Mouse (Mus musculus) layer of hippocampus, postnatal 10 days (tissue): ENCODE measurements at regions not wholly inside any gene's neighbourhood (a gene's known extent, or its start where the extent isn't known, plus 50 kb on each side); places are given as distances from the start of the nearest gene placed in this dataset.

Experiments
- DNase-seq, 2 experiments: peaks; one replicate each; pipeline ENCODE4 v3.0.0; 2021; ENCODE audit warnings: low spot score in 2 of 2

DNA sequence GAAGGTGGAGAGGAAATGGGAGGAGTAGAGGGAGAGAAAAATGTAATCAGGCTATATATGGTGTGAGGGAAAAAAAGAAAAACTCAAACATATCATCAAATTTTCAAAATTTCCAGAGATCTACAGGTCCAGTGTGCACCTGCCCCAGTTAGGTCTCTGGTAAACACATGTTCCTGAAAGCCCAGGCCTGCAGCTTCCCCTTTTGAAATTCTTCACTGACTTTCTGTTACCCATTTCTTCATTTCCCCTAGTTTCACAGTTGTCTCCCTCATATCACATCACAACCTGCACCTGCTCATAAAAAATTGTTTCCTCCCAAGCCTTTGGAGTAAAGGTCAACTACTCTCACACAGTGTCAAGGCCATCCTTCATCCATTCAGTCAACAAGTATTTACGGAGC is 236.9 kb upstream of the Ldb2 start:
- DNase-seq: no peak

DNA sequence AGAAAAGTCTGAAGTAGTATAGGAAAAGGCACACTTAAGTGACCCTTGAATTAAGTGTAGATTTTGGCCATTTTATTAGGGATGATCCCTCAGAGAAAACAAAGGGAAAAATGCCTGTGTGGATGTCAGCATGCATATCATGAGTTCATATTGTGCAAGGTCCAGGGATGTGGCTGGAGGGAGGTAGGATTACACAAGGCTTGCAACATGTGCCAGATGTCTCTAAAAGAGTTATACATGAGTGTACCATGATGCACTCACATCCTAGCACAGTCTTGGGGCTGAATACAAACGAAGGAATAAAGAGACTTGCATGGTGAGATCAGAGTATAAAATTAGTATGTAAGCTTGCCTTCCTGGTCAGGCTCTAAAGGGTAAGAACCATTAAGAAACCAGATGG is 233.7 kb upstream of the Ldb2 start:
- no peak for DNase-seq

DNA sequence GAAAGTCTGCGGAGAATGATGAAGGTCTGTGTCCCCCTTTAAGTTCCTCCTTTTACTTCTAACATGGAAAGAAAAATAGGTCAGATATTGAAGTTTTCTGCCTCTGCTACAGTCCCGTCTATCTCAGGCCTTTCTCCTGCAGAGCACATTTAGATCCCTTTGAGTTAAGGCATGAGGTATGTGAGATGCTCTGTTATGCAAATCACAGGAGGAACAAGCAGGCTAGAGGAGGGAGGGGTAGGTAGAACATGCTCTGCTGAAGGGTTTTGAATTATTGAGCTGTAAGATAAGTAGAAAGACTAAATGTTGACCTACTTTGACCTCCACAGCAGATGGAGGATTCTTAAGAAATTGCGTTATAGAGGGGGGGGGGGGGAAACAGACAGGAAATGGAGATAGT is 228.4 kb upstream of the Ldb2 start:
- DNase-seq: no peak

DNA sequence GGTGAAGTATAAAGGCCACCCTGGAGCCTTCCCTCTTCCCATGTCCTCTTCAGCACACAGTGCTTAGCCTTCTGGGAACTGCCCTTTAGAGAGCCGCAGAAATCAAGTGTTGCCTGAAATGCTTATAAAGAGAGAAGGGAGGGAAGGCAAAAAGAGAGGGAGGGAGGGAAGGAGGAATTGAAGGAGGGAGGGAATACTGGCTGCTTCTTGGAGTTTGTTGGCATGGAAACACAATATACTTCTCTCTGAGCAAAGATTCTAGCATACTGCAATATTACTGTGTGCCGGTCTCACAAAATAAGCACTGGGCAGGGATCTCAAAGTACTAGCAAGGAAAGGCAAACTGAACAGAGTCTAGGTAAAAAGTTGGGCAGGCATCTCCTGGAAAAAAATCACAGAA is 225.9 kb upstream of the Ldb2 start:
- no peak for DNase-seq

DNA sequence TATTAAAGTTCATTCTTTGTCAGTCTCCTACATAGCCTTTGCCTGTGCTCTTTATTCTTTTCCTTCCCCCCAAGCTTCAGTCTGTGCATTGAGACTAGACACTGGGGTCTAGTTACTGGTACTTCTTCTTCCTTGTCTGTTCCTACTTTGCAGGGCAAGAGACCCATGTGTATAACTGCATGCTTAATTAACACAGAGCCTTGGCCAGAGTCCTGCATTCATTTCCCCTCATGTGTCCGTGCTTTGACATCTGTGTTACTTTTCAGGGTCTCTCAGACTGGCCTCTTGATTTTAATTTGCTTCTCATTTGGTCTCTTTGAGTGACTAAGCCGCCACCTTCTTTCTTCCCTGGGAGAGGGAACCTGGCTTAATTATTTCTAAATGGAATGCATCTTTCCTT is 208.4 kb upstream of the Ldb2 start:
- no peak for DNase-seq

DNA sequence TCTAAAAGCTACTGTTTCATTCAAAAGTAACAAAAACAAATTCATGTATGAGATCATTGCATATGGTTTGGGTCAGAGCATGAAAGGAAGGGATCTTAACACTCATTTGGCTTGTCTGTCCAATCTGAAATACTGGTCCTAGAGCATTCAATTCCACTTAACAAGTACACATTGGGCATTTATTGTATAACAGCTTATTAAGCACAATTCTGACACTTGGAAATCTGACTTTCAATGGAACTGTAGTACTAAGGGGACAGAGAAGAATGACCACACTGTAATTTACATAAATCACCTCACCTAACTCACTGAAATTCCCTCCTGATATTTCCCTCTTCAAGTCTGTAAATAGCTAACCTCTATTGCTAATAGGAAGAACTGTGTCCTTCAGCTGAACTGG is 201.5 kb upstream of the Ldb2 start:
- DNase-seq: no peak

DNA sequence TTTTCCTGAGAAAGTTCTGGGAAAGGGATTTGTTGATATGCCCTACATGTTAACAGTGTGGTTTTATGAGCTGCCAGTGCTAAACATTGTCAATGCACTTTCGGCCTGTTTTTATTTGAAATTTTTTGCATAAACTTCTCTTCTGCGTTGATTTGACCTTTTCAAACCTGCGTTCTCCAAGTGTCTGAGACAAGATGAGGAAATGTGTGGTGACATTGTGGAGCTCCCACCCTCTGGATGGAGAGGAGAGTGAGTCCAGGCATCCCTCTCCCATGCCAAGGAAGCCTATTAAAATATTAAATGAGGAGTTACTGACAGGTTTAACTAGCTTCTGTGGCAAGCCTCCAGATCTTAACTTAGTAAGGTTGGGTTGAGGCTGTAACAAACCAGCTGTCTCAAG is 199.6 kb upstream of the Ldb2 start:
- DNase-seq: no peak

DNA sequence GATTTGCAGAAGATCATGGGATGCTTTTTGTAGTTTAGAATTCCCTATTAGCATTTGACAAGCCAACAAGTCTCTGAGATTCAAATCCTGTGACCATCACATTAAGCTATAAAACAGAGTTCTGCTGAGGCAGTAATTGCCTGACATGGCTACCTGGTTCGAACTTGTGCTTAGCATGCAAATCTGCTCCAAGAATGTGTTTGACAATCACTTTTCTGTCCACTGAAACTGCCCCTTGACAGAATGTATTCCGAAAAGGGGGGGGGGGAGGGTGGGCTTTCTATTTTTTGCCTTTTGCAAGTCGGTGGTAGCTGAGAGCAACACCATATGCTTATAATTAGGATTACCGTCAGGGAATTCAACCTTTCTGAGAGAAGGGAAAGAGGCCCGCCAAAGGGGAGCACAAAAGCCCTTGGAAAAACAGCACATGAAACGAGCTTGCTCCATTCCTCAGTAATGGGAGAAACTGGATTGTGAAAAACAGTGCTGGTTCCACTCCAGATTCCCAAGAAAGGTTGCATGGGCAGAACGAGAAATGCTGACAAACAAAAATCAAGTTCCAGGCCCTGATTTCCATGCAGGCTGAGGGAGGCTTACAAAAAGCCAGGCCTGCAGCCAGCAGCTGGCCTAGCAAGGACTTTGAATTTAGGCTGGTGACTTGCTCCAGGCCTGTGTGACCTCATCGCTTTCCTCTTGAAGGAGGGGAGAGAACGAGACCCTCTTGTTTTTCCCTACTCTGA is 176.1 kb upstream of the Ldb2 start:
- peak; percentile 22 to 39 for DNase-seq

DNA sequence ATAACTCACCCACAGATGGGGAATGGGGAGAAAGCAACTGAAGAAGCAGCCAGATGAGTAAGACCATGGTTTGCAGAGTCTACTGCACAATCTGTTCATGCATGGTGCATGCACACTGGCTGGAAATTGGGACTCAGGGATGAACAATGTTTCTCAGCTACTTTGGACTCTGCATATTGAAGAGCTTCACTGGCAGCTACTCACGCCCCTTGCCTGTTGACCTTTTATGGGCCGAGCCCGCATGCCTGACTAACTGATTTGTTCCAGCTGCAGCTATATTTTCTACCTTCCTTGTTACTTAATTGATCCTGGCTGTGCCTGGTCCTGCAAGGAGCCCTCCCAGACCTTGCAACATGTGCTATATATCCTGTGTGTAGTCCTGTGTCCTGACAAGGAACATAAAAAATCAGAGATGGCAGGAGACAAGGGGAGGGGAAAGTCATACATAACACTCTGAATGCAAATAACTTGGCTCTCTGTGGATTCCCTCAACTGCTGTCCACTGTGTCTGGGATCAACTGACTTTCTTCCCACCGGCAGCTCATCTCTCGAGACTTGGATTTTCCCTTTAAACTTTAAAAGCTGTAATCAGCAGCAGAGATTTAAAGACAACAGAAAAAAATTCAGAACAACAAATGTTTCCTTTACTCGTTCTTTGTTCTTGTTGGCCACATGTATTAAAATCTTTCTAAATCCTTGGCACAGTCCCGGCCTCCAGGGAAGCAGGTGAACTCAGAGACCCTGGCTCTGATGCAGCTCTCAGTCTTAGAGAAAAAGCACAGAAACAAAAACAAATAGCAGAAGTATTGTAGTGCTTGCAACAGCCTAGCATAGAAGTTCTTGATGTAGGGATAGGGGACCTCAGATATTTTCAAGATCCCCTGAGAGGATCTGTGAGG is 143.8 kb upstream of the Ldb2 start:
- DNase-seq: no peak

DNA sequence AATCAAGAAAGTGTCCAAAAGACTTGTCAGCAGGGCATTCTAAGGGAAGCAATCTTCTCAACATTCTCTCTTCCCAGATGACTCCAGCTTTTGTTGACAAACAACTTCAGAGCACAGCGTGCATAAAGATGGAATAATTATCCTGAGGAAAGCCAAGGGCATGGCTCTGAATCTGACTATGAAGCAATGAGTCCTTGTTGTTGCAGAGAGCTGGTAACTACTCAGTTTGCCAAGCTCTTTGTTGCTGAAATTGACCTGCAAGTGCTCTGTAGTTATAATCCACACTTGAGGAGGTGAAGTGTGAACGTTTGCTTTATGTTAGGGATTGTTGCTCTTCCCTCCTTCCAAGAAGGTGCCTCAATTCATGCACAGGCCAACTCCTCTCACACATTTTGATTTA is 143.1 kb upstream of the Ldb2 start:
- no peak for DNase-seq

DNA sequence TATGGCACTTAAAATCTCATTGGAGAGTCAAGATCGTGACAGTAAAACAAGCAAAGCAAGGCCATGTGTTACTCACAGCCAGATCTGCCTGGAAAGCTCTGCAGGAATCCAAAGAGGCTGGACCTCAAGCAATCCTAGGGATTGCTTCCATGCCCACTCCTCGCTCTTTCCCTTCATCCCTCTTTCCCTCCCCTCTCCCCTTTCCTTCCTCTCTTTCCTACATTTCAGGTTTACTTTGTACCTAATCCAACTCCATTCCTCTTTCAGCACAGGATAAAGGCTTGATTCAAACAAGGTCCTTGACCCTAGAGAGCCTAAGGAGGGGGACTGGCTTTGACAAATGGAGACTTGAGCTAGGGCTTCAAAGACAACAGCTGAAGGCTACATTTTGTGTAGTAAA is 126.0 kb upstream of the Ldb2 start:
- no peak for DNase-seq

DNA sequence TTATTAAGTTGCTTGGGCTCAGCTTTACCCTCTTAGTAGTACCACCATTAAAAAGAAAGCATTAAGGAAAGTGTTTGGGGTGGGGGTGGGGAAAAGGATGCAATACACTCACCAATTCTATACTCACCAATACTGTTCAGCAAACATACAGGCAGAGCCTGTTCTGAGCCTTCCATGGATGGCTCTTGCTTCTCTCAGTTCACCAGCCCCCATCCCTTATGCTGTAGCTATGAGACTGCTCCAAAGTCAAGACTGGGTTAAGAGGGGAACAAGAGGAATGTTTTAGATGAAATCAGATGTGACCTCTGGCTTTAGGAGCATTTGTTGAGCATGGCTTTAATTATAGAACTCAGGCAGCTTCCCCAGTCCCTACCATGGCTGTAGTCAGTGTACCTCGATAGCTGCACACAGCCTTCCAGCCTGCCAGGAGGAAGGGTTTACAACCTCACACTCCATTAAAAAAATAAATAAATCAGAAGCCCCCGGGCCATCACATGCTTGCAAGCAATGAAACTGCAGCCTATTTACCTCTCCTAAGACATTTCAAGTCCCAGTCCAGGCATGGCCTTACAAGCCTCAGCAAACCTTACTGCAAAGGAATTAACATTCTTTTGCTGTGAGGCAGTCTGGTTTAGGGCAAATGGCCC is 122.8 kb upstream of the Ldb2 start:
- DNase-seq: no peak

DNA sequence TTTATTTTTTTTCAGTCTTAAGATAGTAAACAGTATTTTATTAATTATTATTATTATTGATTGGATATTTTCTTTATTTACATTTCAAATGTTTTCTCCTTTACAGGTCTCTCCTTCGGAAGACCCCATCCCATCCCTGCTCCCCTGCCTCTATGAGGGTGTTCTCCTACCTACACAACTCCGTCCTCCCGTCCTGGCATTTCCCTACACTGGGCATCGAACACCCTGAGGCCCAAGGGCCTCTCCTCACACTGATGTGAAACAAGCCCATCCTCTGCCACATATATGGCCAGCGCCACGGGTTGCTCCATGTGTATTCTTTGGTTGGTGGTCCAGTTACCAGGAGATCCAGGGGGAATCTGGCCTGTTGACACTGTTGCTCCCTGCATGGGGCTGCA is 118.3 kb upstream of the Ldb2 start:
- DNase-seq: no peak

DNA sequence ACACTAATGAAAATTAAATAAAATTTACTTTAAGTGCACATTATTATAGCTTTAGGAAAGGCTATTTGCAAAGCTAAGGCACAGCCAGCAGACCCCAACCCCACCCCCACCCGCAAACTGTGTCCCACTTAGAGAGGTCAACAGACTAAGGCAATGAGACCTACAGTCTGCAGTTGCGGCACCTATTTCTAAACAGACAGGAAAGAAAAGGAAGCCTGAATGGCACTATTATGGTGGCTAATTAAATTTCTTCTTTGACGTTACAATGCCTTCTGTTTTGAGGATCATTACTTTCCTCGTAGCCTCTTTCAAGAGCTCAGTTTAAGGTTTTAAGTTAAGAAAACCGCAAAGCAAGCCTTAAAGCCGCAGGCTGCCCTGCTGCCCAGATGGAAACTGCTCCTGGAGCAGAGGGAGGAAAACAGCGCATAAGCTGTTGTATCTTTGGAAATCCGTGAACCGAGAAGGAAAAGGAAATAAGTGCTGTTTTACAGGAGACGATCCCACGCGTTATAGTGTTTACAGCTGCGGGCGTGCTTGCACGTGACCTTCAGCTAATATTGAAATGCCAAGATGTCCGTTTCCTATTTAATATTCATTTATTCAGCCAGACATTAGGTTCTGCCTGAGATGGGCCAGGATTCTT is 117.8 kb upstream of the Ldb2 start:
- peak in 1 of 2 experiments; percentile 29 for DNase-seq

DNA sequence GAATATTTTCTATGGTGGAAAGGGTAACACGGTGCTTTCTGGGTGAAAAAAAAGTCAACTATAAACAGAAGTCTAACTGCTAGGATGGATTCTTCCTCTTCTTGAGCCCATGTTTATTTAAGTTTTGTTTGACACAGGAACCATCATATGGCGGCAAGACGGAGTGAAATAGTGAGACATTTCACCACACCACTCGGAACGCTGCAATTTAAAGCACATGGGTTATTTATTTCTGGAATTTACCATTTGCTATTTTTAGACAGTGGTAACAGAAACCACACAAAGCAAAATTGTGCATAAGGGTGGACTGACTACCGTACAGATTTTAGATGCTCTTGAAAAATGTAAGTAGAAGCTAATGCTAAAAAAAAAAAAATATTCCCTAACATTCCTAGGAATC is 103.1 kb upstream of the Ldb2 start:
- no peak for DNase-seq

DNA sequence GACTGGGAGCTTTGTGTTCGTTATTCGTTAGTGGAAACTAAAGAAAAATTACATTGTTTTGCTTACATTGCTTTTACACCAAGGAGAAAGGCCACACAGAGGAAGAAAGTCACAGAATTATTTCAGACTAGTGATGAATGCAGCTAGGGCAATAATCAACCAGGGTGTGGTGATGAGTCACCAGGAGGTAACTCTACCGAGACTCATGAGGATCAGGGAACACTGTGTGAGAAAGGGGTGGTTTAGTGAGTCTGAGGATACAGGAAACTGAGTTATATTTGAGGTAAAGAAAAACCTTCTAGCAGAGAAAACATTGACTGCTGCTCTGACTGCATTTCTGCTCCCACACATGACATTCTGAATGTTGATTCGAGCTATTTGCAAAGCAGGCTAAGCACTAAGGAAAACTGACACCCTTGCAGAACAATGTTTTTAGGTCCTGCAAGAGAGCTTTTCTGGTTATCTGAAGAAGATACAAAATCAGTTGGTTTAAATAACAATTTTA is 87.1 kb upstream of the Ldb2 start:
- no peak for DNase-seq

DNA sequence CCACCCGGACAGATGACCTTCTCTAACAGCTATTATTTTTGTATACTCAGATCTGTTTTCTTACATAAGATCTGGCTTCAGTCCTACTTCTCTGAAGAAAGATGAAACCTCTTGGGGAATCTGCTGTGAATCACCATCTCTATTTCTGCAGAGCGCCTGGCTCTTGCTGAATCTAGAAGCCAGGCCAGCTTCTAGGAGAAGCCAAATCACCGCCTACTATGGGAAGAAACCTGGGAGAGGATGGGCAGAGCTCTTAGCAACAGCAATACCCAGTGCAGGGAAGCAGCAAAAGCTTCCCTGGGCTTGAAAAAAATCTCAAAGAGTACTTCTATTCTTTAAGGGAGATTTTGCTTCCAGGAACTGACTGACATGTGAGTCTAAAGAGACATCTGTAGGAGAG is 77.5 kb upstream of the Ldb2 start:
- peak; percentile 14 to 38 for DNase-seq

DNA sequence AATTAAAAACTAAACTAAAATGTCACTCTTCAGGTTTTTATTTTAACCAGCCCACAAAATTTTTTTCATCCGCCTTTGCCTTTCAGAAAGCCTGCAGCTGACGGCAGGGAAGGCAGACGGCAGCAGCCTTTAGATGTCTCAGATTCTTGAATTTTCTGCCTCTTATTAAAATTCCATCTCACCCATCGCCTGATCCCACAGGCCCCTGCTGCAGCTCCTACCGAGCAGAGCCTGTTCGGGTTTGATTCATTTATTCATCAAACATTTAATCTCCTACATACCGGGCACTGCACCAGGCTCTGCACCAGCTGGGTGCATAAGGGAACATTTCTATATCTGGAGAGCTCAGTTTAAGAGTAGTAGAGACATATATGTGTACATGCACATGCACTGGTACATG is 72.8 kb upstream of the Ldb2 start:
- DNase-seq: peak in 1 of 2 experiments; percentile 15

DNA sequence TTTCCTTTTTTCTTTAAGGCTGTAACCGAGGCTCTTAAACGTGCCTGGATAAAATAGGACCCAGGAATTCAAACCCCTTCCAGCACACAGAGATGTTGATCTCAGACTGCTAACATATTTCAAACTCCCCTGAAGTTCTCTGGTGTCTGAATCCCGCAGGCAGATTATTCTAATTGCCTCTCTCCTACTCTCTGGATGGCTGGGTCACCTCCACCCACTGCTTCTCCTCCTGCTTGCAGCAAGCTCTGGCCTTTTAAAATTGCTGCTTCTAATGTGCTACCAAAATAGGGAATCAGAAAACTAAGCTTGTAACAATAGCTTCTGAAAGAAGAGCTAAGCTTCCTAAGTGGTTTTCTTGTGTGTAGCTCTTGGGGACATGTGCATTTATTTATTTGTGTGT is 64.4 kb upstream of the Ldb2 start:
- no peak for DNase-seq

DNA sequence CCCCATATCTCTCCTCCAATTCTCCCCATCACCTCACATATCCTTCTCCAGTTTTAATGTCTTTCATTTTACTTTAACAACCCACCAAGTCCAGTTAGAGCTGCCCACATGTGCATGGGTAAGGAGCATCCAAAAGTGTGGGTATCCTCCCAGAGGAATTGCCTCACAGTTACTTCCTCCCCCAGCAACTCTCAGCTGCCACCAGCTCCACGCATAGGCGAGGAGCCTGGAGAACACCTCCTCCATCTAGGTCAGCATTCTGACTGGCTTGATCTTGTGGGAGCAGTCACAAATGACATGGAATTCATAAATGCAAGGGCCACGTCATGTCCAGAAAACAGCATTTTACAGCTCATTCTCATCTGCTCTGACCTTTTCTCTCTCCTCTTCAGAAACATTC is 63.9 kb upstream of the Ldb2 start:
- DNase-seq: no peak

DNA sequence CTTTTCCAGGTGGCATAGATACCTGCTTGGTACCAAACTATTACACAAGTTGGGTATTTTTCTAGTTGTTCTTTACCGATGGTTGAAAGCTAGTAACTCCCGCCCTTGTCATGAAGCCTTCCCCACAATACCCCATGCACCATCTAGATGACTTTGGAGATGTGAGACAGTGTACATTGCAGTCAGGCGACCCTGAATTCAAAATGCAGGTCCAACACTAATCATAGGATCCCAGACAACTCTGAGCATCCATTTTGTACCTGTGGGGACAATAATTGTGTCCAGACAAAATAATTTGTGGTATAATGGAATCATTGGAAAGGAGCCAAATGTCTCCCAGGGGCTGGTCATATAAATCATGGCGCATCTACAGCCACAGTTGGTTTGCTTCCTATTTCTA is 54.7 kb upstream of the Ldb2 start:
- no peak for DNase-seq
